Mouse (Mus musculus): ENCODE measurements at regions not wholly inside any gene's neighbourhood (a gene's known extent, or its start where the extent isn't known, plus 50 kb on each side); places are given as distances from the start of the nearest gene placed in this dataset.

GRCm38 (mm10) chr14:102524894-102525577, 457.4 kb downstream of the Kctd12 start:
- no peak overlapping the region for H3K4me2 ChIP-seq
- WGBS: 83% methylated on average over 9 of the region's 9 CpGs
- ATAC-seq (ENCODE audit: low FRiP score): no peak

GRCm38 (mm10) chr14:102516765-102517164, 465.7 kb downstream of the Kctd12 start:
- no peaks in the 10 kb centered on the region for H3K9me3 ChIP-seq
- H3K4me3 ChIP-seq: no peak overlapping the region
- 0 out of 2 replicates have a peak, but pooled peaks cover 3% of the 10 kb centered on the region for H3K4me1 ChIP-seq (replicated peaks)
- H3K27me3 ChIP-seq: no peaks in the 10 kb centered on the region
- H3K4me2 ChIP-seq: no peak overlapping the region
- no peaks in the 10 kb centered on the region for H3K36me3 ChIP-seq
- ATAC-seq (ENCODE audit: low FRiP score): no peak
- 0% methylated on average over 2 of the region's 2 CpGs for WGBS
- no peak overlapping the region for H3K9ac ChIP-seq
- no peak overlapping the region for H3K27ac ChIP-seq

More at GRCm38 (mm10) chr14:102524894-102525577, 457.4 kb downstream of the Kctd12 start:
- Histone ChIP-seq H3K4me1 (replicated peaks) (no peaks in the 10 kb centered on the region), H3K36me3 (no peaks in the 10 kb centered on the region), H3K9ac (no peak overlapping the region), H3K27ac (no peak overlapping the region), H3K27me3 (no peaks in the 10 kb centered on the region), H3K9me3 (no peaks in the 10 kb centered on the region), H3K4me3 (no peak overlapping the region)

DNA sequence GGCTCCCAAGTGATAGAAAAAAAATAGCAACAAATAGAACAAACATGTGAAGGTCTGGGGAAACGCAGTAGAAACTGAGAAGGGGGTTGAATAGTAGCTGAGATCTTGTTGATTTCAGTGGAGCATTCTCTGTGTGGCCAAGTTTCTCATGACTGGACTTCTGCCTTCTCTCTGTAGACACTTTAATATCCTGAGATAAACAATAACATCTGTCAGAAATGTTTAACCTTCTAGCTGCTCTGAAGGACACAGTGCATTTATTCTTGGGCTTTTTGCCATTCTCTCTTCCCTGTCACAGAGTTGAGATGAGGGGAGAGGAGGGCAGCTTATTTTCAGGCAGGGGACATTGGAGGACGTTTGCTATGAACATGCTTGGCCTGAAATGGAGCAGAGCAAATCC, 467.9 kb downstream of the Kctd12 start:
- no peak for ATAC-seq (ENCODE audit: low FRiP score)
- H3K9me3 ChIP-seq: no peaks in the 10 kb centered on the region
- no peak overlapping the region for H3K27ac ChIP-seq
- no peaks in the 10 kb centered on the region for H3K36me3 ChIP-seq
- 59% methylated on average over 2 of the region's 2 CpGs for WGBS
- H3K4me2 ChIP-seq: no peak overlapping the region
- H3K4me3 ChIP-seq: no peak overlapping the region
- H3K27me3 ChIP-seq: no peaks in the 10 kb centered on the region
- H3K4me1 ChIP-seq (replicated peaks): 0 out of 2 replicates have a peak, but pooled peaks cover 3% of the 10 kb centered on the region
- no peak overlapping the region for H3K9ac ChIP-seq

DNA sequence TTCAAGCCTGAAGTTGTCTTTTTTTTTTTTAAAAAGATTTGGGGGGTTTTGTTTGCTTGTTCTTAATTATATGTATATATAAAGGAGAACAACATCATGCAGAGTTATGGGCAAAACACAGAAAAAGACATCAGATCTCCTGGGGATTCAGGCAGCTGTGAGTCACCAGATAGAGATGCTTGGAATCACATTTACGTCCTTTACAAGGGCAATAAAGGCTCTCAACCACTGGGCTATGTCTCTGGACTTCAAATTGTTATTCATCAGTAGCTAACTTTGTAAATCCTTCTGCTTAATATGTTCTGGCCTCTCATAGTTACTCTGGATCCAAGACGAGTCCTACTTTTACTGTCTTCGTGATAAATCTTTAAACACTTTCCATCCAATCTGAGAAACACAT, 469.8 kb downstream of the Kctd12 start:
- Histone ChIP-seq H3K27ac (no peak overlapping the region), H3K4me1 (replicated peaks) (0 out of 2 replicates have a peak, but pooled peaks cover 3% of the 10 kb centered on the region), H3K4me2 (no peak overlapping the region), H3K27me3 (no peaks in the 10 kb centered on the region), H3K9ac (no peak overlapping the region), H3K9me3 (no peaks in the 10 kb centered on the region), H3K36me3 (no peaks in the 10 kb centered on the region), H3K4me3 (no peak overlapping the region)
- no peak for ATAC-seq (ENCODE audit: low FRiP score)
- WGBS: 79% methylated on average over 3 of the region's 3 CpGs

- no peak overlapping the region for H3K27ac ChIP-seq
- H3K9ac ChIP-seq: no peak overlapping the region
- no peaks in the 10 kb centered on the region for H3K27me3 ChIP-seq
- 74% methylated on average over 7 of the region's 7 CpGs for whole genome bisulfite sequencing
- 0 out of 2 replicates have a peak, but pooled peaks cover 3% of the 10 kb centered on the region for H3K4me1 ChIP-seq (replicated peaks)
- no peaks in the 10 kb centered on the region for H3K36me3 ChIP-seq
- ATAC-seq (ENCODE audit: low FRiP score): no peak
- H3K4me2 ChIP-seq: no peak overlapping the region
- no peak overlapping the region for H3K4me3 ChIP-seq
- H3K9me3 ChIP-seq: no peaks in the 10 kb centered on the region
These were observed 470.6 kb downstream of the Kctd12 start for GRCm38 (mm10) chr14:102511691-102512383.

DNA sequence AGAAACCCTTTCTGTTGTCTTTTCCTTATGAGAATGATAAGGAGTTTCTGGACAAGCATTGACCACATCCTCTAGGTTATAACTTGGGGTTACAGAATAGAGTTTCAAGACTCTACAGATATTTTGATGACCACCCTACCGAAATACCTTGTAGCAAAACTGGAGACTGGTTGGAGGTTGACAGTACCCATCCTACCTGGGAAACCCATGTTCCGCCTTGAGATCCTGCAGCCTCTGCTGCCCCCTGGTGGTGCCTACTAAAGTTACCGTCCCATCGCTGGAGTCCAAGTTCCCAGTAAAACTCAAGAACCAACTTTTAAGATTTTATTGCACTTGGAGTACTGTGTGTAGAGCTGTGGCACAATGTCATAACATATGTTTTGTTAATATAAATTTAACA, 472.1 kb downstream of the Kctd12 start:
- H3K9me3 ChIP-seq: no peaks in the 10 kb centered on the region
- no peak for ATAC-seq (ENCODE audit: low FRiP score)
- no peaks in the 10 kb centered on the region for H3K4me1 ChIP-seq (replicated peaks)
- H3K4me2 ChIP-seq: no peak overlapping the region
- no peak overlapping the region for H3K9ac ChIP-seq
- H3K27ac ChIP-seq: no peak overlapping the region
- no peaks in the 10 kb centered on the region for H3K27me3 ChIP-seq
- no peak overlapping the region for H3K4me3 ChIP-seq
- 34% methylated on average over 4 of the region's 4 CpGs for WGBS
- H3K36me3 ChIP-seq: no peaks in the 10 kb centered on the region

- Histone ChIP-seq H3K36me3 (no peaks in the 10 kb centered on the region), H3K9ac (no peak overlapping the region), H3K27ac (no peak overlapping the region), H3K9me3 (no peaks in the 10 kb centered on the region), H3K4me2 (no peak overlapping the region), H3K4me1 (replicated peaks) (no peaks in the 10 kb centered on the region), H3K4me3 (no peak overlapping the region), H3K27me3 (no peaks in the 10 kb centered on the region)
- WGBS: 94% methylated on average over 3 of the region's 3 CpGs
- ATAC-seq (ENCODE audit: low FRiP score): no peak
These were observed 476.6 kb downstream of the Kctd12 start for GRCm38 (mm10) chr14:102505696-102506321.

GRCm38 (mm10) chr14:102497179-102497578, 485.3 kb downstream of the Kctd12 start:
- H3K27ac ChIP-seq: no peak overlapping the region
- no peak for ATAC-seq (ENCODE audit: low FRiP score)
- 95% methylated on average over 1 of the region's 1 CpGs for WGBS

GRCm38 (mm10) chr14:102492376-102492775, 490.1 kb downstream of the Kctd12 start:
- ATAC-seq (ENCODE audit: low FRiP score): no peak
- no peak overlapping the region for H3K4me2 ChIP-seq
- H3K4me3 ChIP-seq: no peak overlapping the region
- H3K4me1 ChIP-seq (replicated peaks): no peaks in the 10 kb centered on the region
- no peaks in the 10 kb centered on the region for H3K36me3 ChIP-seq
- no peak overlapping the region for H3K9ac ChIP-seq
- WGBS: 52% methylated on average over 2 of the region's 2 CpGs
- no peak overlapping the region for H3K27ac ChIP-seq
- no peaks in the 10 kb centered on the region for H3K27me3 ChIP-seq
- H3K9me3 ChIP-seq: no peaks in the 10 kb centered on the region

More at GRCm38 (mm10) chr14:102497179-102497578, 485.3 kb downstream of the Kctd12 start:
- Histone ChIP-seq H3K4me1 (replicated peaks) (no peaks in the 10 kb centered on the region), H3K4me3 (no peak overlapping the region), H3K4me2 (no peak overlapping the region), H3K9ac (no peak overlapping the region), H3K27me3 (no peaks in the 10 kb centered on the region), H3K9me3 (no peaks in the 10 kb centered on the region), H3K36me3 (no peaks in the 10 kb centered on the region)

DNA sequence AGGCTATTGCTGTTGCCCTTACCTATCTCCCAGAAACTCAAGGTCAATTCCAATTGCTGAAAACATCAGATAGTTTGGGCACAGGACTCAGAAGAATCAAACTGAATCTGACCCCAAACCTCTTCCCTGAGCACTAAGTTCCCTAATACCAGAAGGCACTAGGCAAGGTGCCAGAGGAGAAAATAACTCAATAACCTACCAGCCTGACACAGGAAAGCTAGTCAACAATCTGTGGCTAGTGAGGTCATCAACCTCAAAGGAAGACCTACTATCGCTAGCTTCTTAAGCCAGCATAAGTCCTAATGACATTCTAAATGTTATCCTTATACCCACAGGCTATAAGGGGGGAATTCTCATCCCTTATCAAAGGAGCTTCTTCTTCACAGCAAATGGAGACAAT, 491.2 kb downstream of the Kctd12 start:
- no peak overlapping the region for H3K4me3 ChIP-seq
- no peak overlapping the region for H3K9ac ChIP-seq
- H3K27ac ChIP-seq: no peak overlapping the region
- H3K4me1 ChIP-seq (replicated peaks): no peaks in the 10 kb centered on the region
- no peak for ATAC-seq (ENCODE audit: low FRiP score)
- H3K4me2 ChIP-seq: no peak overlapping the region
- no peaks in the 10 kb centered on the region for H3K9me3 ChIP-seq
- H3K36me3 ChIP-seq: no peaks in the 10 kb centered on the region
- H3K27me3 ChIP-seq: no peaks in the 10 kb centered on the region
- 88% methylated on average over 1 of the region's 1 CpGs for WGBS

- Histone ChIP-seq H3K27me3 (no peaks in the 10 kb centered on the region), H3K27ac (no peak overlapping the region), H3K9me3 (no peaks in the 10 kb centered on the region), H3K4me2 (no peak overlapping the region), H3K4me3 (no peak overlapping the region), H3K9ac (no peak overlapping the region), H3K36me3 (no peaks in the 10 kb centered on the region), H3K4me1 (replicated peaks) (no peaks in the 10 kb centered on the region)
- ATAC-seq (ENCODE audit: low FRiP score): no peak
- 95% methylated on average over 2 of the region's 2 CpGs for WGBS
These were observed 505.3 kb downstream of the Kctd12 start for GRCm38 (mm10) chr14:102477162-102477561.

GRCm38 (mm10) chr14:102469326-102469725, 513.1 kb downstream of the Kctd12 start:
- no peak for ATAC-seq (ENCODE audit: low FRiP score)
- no peak overlapping the region for H3K4me3 ChIP-seq
- H3K9ac ChIP-seq: no peak overlapping the region
- H3K4me2 ChIP-seq: no peak overlapping the region
- no peaks in the 10 kb centered on the region for H3K27me3 ChIP-seq
- H3K9me3 ChIP-seq: no peaks in the 10 kb centered on the region
- H3K27ac ChIP-seq: no peak overlapping the region
- no peaks in the 10 kb centered on the region for H3K4me1 ChIP-seq (replicated peaks)
- 48% methylated on average over 4 of the region's 4 CpGs for WGBS
- no peaks in the 10 kb centered on the region for H3K36me3 ChIP-seq
